Mouse (Mus musculus) midbrain, embryonic 10.5 days (tissue): ENCODE measurements at regions not wholly inside any gene's neighbourhood (a gene's known extent, or its start where the extent isn't known, plus 50 kb on each side); places are given as distances from the start of the nearest gene placed in this dataset.

Source experiments
- DNase-seq: peaks from one replicate; pipeline ENCODE4 v3.0.0-alpha.2; 2017; ENCODE audit warnings: low spot score
- H3K27ac ChIP-seq: fragments of 300-500 bp; sonication (generic); replicated peaks from 2 replicates; pipeline ENCODE4 v1.5.1; 2016; ENCODE audit warnings: mild to moderate bottlenecking
- H3K27me3 ChIP-seq: fragments of 300-500 bp; sonication (generic); 2 replicates; pipeline ENCODE4 v1.6.1; 2016; ENCODE audit warnings: low read depth, mild to moderate bottlenecking; ENCODE audit not compliant: poor library complexity, severe bottlenecking
- H3K36me3 ChIP-seq: fragments of 300-500 bp; sonication (generic); 2 replicates; pipeline ENCODE4 v1.6.1; 2016; ENCODE audit warnings: mild to moderate bottlenecking, moderate library complexity
- H3K4me1 ChIP-seq: fragments of 300-500 bp; sonication (generic); 2 replicates; pipeline ENCODE4 v1.6.1; 2016
- H3K4me3 ChIP-seq: fragments of 300-500 bp; sonication (generic); 2 replicates; pipeline ENCODE4 v1.5.1; 2016; ENCODE audit warnings: mild to moderate bottlenecking, moderate library complexity
- H3K9me3 ChIP-seq: fragments of 300-500 bp; sonication (generic); replicated peaks from 2 replicates; pipeline ENCODE4 v1.6.1; 2016; ENCODE audit warnings: mild to moderate bottlenecking
- WGBS: fragments of 180-500 bp; shearing (Covaris S2); methylation state at CpG from one replicate; pipeline ENCODE4 v1.1.7; 2016; 5-methylcytosine and 5-hydroxymethylcytosine counted together

GRCm38 (mm10) chr2:63920997-63921396 lies 176.8 kb downstream of the Fign start:
- DNase-seq: no peak
- Histone ChIP-seq H3K36me3 (no peaks in the 10 kb centered on the region), H3K27ac (no peak overlapping the region), H3K4me3 (no peak overlapping the region), H3K27me3 (no peaks in the 10 kb centered on the region), H3K9me3 (no peaks in the 10 kb centered on the region), H3K4me1 (peaks cover 9% of the 10 kb centered on the region)
- WGBS: 65% methylated on average over 3 of the region's 3 CpGs

GRCm38 (mm10) chr2:63920019-63920418 lies 177.8 kb downstream of the Fign start:
- no peak for DNase-seq
- H3K4me3 ChIP-seq: no peak overlapping the region
- no peaks in the 10 kb centered on the region for H3K4me1 ChIP-seq
- no peaks in the 10 kb centered on the region for H3K36me3 ChIP-seq
- no peaks in the 10 kb centered on the region for H3K27me3 ChIP-seq
- 91% methylated on average over 4 of the region's 4 CpGs for WGBS
- H3K9me3 ChIP-seq: no peaks in the 10 kb centered on the region
- no peak overlapping the region for H3K27ac ChIP-seq

DNA sequence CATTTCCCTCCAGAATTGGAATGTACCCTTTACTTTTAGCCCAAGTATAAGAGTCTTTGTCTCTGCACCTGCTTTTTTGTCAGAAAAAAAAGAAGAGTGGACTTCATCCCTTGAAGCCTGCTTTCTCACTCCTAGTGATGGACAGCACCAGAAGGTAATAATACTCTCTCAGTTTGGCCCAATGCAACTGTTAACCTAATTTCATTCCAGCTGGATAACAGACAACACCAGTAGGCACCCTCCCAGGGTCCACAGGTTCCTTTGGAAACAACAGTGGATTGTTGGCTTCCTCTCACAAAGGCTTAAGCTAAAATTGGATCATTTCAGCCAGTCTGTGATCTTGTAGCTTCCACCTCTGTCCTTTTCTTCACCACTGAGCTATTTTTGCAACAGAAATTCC lies 197.2 kb downstream of the Fign start:
- Histone ChIP-seq H3K27ac (no peak overlapping the region), H3K9me3 (0 out of 2 replicates have a peak, but pooled peaks cover 5% of the 10 kb centered on the region), H3K27me3 (no peaks in the 10 kb centered on the region), H3K4me3 (no peak overlapping the region), H3K4me1 (peaks cover 3% of the 10 kb centered on the region; the same call in 1 of the 2 replicates), H3K36me3 (no peaks in the 10 kb centered on the region)
- no peak for DNase-seq

DNA sequence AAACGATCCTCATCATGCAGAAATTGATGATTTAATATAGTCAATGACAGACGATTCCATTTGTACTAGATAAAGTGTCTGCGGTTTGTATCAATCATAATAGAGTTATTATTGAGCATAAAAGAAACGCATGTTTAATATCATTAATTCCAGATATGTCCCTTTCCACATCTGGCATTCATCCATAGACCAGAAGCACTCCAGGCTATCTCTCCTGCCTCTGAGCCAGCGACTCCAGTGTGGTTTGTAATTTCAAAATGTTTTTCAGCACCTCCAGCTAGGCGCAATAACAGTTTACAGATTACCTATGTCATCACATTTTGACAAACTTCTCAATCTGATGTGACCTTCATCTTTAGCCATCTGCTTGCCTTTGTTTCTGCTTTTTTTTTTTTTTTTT lies 219.4 kb downstream of the Fign start:
- 86% methylated on average over 6 of the region's 6 CpGs for WGBS
- no peak for DNase-seq
- no peak overlapping the region for H3K27ac ChIP-seq
- H3K27me3 ChIP-seq: no peaks in the 10 kb centered on the region
- no peak overlapping the region for H3K4me3 ChIP-seq
- no peaks in the 10 kb centered on the region for H3K4me1 ChIP-seq
- H3K9me3 ChIP-seq: no peaks in the 10 kb centered on the region
- no peaks in the 10 kb centered on the region for H3K36me3 ChIP-seq

DNA sequence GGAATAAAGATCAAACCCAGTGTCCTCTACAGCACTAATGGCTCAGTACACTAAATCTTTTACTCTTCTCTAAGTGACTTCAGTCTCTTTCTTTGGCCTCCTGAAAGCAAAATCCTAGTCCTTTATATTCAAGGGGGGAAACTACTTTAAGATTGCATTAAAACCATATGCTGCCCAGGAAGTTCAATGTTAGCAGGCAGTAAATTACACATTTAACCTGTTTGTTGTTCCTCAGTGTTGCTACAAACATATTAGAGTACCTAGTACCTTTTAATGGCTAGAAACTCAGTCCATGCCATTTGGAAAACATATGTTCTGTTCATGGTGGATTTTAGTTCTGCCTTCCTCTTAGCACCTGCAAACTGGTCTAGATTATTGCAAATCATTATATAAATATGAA lies 220.5 kb downstream of the Fign start:
- no peak for DNase-seq
- H3K4me1 ChIP-seq: no peaks in the 10 kb centered on the region
- no peak overlapping the region for H3K27ac ChIP-seq
- H3K36me3 ChIP-seq: no peaks in the 10 kb centered on the region
- no peaks in the 10 kb centered on the region for H3K27me3 ChIP-seq
- no peak overlapping the region for H3K4me3 ChIP-seq
- no peaks in the 10 kb centered on the region for H3K9me3 ChIP-seq

DNA sequence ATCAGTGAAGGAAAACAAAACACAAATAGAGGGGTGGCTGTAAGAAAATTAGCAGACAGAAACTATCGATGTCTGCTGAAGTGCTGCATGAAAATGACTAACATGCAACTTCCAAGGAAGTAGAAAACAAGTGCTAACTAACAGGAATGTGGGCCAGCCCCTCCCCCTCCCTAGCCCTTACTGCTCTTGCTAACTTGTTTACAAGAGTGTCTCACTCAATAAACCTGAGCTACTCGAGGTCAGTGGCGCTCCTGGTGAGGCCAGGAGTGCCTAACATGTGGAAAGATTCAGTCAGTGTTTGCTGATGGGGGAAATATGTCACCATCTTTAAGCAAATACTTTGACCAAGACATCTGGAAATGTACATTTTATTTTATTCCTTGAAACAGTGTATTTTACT lies 221.5 kb downstream of the Fign start:
- no peak overlapping the region for H3K27ac ChIP-seq
- DNase-seq: no peak
- WGBS: 32% methylated on average over 3 of the region's 3 CpGs

GRCm38 (mm10) chr2:63875101-63875500 lies 222.7 kb downstream of the Fign start:
- Histone ChIP-seq H3K4me1 (no peaks in the 10 kb centered on the region), H3K4me3 (no peak overlapping the region), H3K36me3 (no peaks in the 10 kb centered on the region), H3K27ac (no peak overlapping the region), H3K9me3 (no peaks in the 10 kb centered on the region), H3K27me3 (no peaks in the 10 kb centered on the region)
- no peak for DNase-seq
- WGBS: 27% methylated on average over 4 of the region's 4 CpGs

More for the DNA sequence above, 221.5 kb downstream of the Fign start:
- Histone ChIP-seq H3K9me3 (no peaks in the 10 kb centered on the region), H3K4me1 (no peaks in the 10 kb centered on the region), H3K36me3 (no peaks in the 10 kb centered on the region), H3K27me3 (no peaks in the 10 kb centered on the region), H3K4me3 (no peak overlapping the region)

DNA sequence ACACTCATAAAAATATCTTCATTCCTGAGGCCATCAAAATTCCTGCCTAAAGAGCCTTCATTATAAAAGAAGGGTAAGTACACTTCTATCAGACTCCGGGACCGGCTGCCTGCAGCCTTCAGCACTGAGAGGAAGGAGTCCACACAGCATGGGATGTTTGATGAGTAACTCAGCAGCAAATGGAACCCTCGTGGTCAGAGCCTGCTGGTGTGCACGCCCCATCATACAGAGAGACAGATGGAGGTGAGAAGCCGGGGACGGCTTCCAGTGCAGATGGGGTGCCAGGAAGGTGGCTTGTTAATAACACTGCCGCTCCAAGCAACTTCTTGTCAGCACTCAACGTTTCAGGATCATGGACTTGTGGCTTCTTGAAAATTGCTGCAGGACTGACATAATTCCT lies 231.3 kb downstream of the Fign start:
- no peaks in the 10 kb centered on the region; the same call in 1 of the 2 replicates for H3K4me1 ChIP-seq
- H3K4me3 ChIP-seq: no peak overlapping the region
- no peak for DNase-seq
- WGBS: 70% methylated on average over 8 of the region's 8 CpGs
- H3K9me3 ChIP-seq: no peaks in the 10 kb centered on the region
- H3K27me3 ChIP-seq: no peaks in the 10 kb centered on the region; the same call in 1 of the 2 replicates
- no peaks in the 10 kb centered on the region for H3K36me3 ChIP-seq
- no peak overlapping the region for H3K27ac ChIP-seq

DNA sequence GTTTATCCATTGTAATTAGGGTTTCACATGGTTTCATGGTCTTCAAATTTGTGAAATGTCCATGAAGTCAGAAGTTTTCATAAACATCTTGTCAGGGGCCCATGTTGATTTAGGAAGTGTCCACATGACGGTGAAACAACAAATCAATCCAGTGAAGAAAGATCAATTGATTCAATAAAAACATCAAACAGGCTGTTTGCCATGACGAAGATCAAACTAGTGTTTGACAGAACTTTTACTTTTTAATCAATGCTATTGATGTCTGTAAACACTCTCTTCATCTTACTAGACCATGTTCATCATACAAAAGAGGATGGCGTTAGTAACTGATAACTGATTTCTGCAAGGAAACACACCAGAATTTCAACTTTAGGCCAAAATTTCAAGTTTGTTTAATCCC lies 236.0 kb downstream of the Fign start:
- 90% methylated on average over 3 of the region's 3 CpGs for WGBS
- no peak for DNase-seq
- H3K4me3 ChIP-seq: no peak overlapping the region
- H3K9me3 ChIP-seq: no peaks in the 10 kb centered on the region
- no peaks in the 10 kb centered on the region for H3K36me3 ChIP-seq
- H3K27ac ChIP-seq: no peak overlapping the region
- H3K27me3 ChIP-seq: no peaks in the 10 kb centered on the region
- H3K4me1 ChIP-seq: peaks cover under 1% of the 10 kb centered on the region; the same call in 1 of the 2 replicates

- no peaks in the 10 kb centered on the region for H3K36me3 ChIP-seq
- no peaks in the 10 kb centered on the region for H3K27me3 ChIP-seq
- no peak overlapping the region for H3K27ac ChIP-seq
- DNase-seq: no peak
- no peaks in the 10 kb centered on the region for H3K9me3 ChIP-seq
- 60% methylated on average over 11 of the region's 11 CpGs for WGBS
- peaks cover 15% of the 10 kb centered on the region for H3K4me1 ChIP-seq
- H3K4me3 ChIP-seq: no peak overlapping the region
These were observed 241.3 kb downstream of the Fign start for GRCm38 (mm10) chr2:63856462-63857054.

DNA sequence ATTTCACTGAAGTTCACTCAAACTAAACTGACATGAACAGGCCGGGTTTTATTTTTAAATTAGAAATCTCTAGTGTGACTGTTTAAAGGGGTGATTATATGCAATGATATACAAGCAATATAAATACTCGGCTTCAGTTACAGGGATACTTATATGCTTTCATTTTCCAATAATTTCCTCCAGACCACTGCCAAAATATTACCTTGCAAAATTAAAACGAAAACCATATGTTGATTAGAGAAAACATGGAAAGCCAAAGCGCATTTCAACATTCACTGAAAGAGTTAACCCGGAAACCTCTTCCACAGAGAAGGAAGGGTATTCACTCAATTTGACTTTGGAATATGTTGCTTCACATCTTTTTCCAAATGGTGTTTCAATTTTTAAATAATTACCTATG lies 242.4 kb downstream of the Fign start:
- no peak for DNase-seq
- 84% methylated on average over 5 of the region's 5 CpGs for WGBS
- Histone ChIP-seq H3K27ac (no peak overlapping the region), H3K4me1 (peaks cover 15% of the 10 kb centered on the region), H3K9me3 (no peaks in the 10 kb centered on the region), H3K36me3 (no peaks in the 10 kb centered on the region), H3K27me3 (no peaks in the 10 kb centered on the region), H3K4me3 (no peak overlapping the region)

DNA sequence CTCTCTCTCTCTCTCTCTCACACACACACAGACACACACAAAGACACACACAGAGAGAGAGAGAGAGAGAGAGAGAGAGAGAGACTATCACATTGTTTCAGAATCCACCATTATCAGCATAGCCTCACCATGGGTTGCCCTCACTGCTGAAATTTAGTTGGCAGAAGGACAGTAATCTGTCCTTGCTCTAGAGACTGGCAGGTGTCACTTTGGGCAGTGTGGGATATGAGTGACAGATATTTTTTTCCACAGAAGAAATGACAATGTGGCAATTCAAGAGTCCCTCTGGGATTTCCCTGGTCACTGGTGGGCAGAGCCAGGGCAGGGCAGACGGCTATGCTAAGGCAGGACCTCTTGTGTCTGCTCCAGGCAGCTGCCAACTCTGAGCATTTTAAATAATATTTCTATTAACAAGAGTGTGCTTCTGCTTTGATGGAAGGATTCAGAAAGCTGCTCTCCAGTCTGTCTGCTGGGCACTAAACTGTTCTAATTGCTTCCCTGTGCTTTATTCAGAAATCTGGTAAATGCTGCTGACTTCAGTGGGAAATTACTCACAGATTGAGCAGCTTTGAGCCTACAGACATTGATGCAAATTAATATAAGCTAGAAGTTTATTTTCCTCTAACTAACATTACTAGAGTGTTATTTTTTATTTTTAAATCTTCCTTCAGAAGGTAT lies 243.5 kb downstream of the Fign start:
- Histone ChIP-seq H3K27ac (0 out of 2 replicates have a peak overlapping the region, but pooled peaks have one; percentile 49), H3K36me3 (no peaks in the 10 kb centered on the region), H3K27me3 (no peaks in the 10 kb centered on the region), H3K4me3 (no peak overlapping the region), H3K4me1 (peaks cover 20% of the 10 kb centered on the region), H3K9me3 (no peaks in the 10 kb centered on the region)
- WGBS: 52% methylated on average over 1 of the region's 1 CpGs
- no peak for DNase-seq

DNA sequence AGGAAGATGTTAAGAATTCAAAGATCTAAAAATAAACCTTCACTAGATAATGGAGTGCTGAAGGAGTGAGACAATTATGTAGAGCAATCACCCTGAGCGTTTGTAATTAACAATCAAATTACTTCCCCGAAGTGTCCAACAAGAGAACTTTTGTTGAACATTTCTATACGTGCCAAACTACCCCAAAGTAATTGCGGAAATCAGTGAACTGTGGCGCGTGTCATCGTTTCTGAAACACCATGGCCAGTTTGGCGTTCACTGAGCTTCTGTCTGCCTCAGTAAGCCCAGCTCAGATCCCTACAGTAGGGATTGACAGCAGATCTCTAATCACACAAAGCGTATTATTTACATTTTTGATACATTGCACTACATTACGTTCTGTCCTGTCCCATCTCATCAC lies 244.6 kb downstream of the Fign start:
- H3K27me3 ChIP-seq: no peaks in the 10 kb centered on the region
- no peaks in the 10 kb centered on the region for H3K36me3 ChIP-seq
- 73% methylated on average over 10 of the region's 10 CpGs for WGBS
- DNase-seq: no peak
- no peak overlapping the region for H3K27ac ChIP-seq
- H3K9me3 ChIP-seq: no peaks in the 10 kb centered on the region
- H3K4me1 ChIP-seq: peaks cover 20% of the 10 kb centered on the region
- no peak overlapping the region for H3K4me3 ChIP-seq
